Mouse (Mus musculus): ENCODE measurements at regions not wholly inside any gene's neighbourhood (a gene's known extent, or its start where the extent isn't known, plus 50 kb on each side); places are given as distances from the start of the nearest gene placed in this dataset.

- H3K36me3 ChIP-seq (ENCODE audit: control insufficient read depth, insufficient read depth, low read length), result no peaks in the 10 kb centered on the region
- H3K27me3 ChIP-seq (replicated peaks; ENCODE audit: control insufficient read depth, insufficient read depth, low read length), result no peaks in the 10 kb centered on the region
- H3K4me2 ChIP-seq (ENCODE audit: low read length), result no peak overlapping the region
- 86% methylated on average over 4 of the region's 4 CpGs for WGBS
- 0 out of 2 replicates have a peak, but pooled peaks cover 4% of the 10 kb centered on the region for H3K9me3 ChIP-seq (ENCODE audit: control insufficient read depth, low read length)
- no peak overlapping the region for H3K9ac ChIP-seq (ENCODE audit: low read length)
- no peak for DNase-seq (ENCODE audit: low spot score)
- H3K4me1 ChIP-seq (replicated peaks; ENCODE audit: control insufficient read depth, insufficient read depth, low read length), result no peaks in the 10 kb centered on the region
- no peak overlapping the region for H3K4me3 ChIP-seq (ENCODE audit: low read depth, low read length)
- no peak overlapping the region for H3K27ac ChIP-seq (ENCODE audit: low read depth)
- ATAC-seq (replicated peaks; ENCODE audit: low FRiP score, low TSS enrichment, low read depth), result no peak
Observed at GRCm38 (mm10) chr15:87102211-87102610, 441.9 kb upstream of the Fam19a5 start.

- Histone ChIP-seq H3K36me3 (ENCODE audit: control insufficient read depth, insufficient read depth, low read length) (no peaks in the 10 kb centered on the region), H3K27me3 (replicated peaks; ENCODE audit: control insufficient read depth, insufficient read depth, low read length) (no peaks in the 10 kb centered on the region), H3K9me3 (ENCODE audit: control insufficient read depth, low read length) (0 out of 2 replicates have a peak, but pooled peaks cover 4% of the 10 kb centered on the region), H3K9ac (ENCODE audit: low read length) (no peak overlapping the region), H3K4me1 (replicated peaks; ENCODE audit: control insufficient read depth, insufficient read depth, low read length) (no peaks in the 10 kb centered on the region), H3K4me2 (ENCODE audit: low read length) (no peak overlapping the region), H3K27ac (ENCODE audit: low read depth) (no peak overlapping the region), H3K4me3 (ENCODE audit: low read depth, low read length) (no peak overlapping the region)
- ATAC-seq (replicated peaks; ENCODE audit: low FRiP score, low TSS enrichment, low read depth) (no peak), DNase-seq (ENCODE audit: low spot score) (no peak)
- WGBS, result 88% methylated on average over 8 of the region's 8 CpGs
Observed at GRCm38 (mm10) chr15:87105951-87106350, 438.1 kb upstream of the Fam19a5 start.

- no peak overlapping the region for H3K27ac ChIP-seq (ENCODE audit: low read depth)
- H3K4me2 ChIP-seq (ENCODE audit: low read length), result no peak overlapping the region
- no peak overlapping the region for H3K9ac ChIP-seq (ENCODE audit: low read length)
- 0 out of 2 replicates have a peak, but pooled peaks cover 4% of the 10 kb centered on the region for H3K9me3 ChIP-seq (ENCODE audit: control insufficient read depth, low read length)
- DNase-seq (ENCODE audit: low spot score) (no peak), ATAC-seq (replicated peaks; ENCODE audit: low FRiP score, low TSS enrichment, low read depth) (no peak)
- no peaks in the 10 kb centered on the region for H3K27me3 ChIP-seq (replicated peaks; ENCODE audit: control insufficient read depth, insufficient read depth, low read length)
- WGBS, result 67% methylated on average over 4 of the region's 4 CpGs
- no peaks in the 10 kb centered on the region for H3K36me3 ChIP-seq (ENCODE audit: control insufficient read depth, insufficient read depth, low read length)
- H3K4me1 ChIP-seq (replicated peaks; ENCODE audit: control insufficient read depth, insufficient read depth, low read length), result no peaks in the 10 kb centered on the region
- no peak overlapping the region for H3K4me3 ChIP-seq (ENCODE audit: low read depth, low read length)
Observed at GRCm38 (mm10) chr15:87107701-87108100, 436.4 kb upstream of the Fam19a5 start.

- DNase-seq (ENCODE audit: low spot score), result no peak
- no peak overlapping the region for H3K4me3 ChIP-seq (ENCODE audit: low read depth, low read length)
- ATAC-seq (replicated peaks; ENCODE audit: low FRiP score, low TSS enrichment, low read depth), result no peak
- H3K4me1 ChIP-seq (replicated peaks; ENCODE audit: control insufficient read depth, insufficient read depth, low read length), result no peaks in the 10 kb centered on the region
- H3K27me3 ChIP-seq (replicated peaks; ENCODE audit: control insufficient read depth, insufficient read depth, low read length), result no peaks in the 10 kb centered on the region
- 0 out of 2 replicates have a peak, but pooled peaks cover 4% of the 10 kb centered on the region for H3K9me3 ChIP-seq (ENCODE audit: control insufficient read depth, low read length)
- no peak overlapping the region for H3K4me2 ChIP-seq (ENCODE audit: low read length)
- no peak overlapping the region for H3K27ac ChIP-seq (ENCODE audit: low read depth)
- 83% methylated on average over 7 of the region's 7 CpGs for WGBS
- H3K36me3 ChIP-seq (ENCODE audit: control insufficient read depth, insufficient read depth, low read length), result no peaks in the 10 kb centered on the region
- no peak overlapping the region for H3K9ac ChIP-seq (ENCODE audit: low read length)
Observed at GRCm38 (mm10) chr15:87108411-87108810, 435.7 kb upstream of the Fam19a5 start.

- DNase-seq (ENCODE audit: low spot score) (no peak), ATAC-seq (replicated peaks; ENCODE audit: low FRiP score, low TSS enrichment, low read depth) (no peak)
- WGBS, result 29% methylated on average over 4 of the region's 4 CpGs
Observed at GRCm38 (mm10) chr15:87122656-87123055, 421.4 kb upstream of the Fam19a5 start.

GRCm38 (mm10) chr15:87125427-87126148, 418.5 kb upstream of the Fam19a5 start:
- Histone ChIP-seq H3K9me3 (ENCODE audit: control insufficient read depth, low read length) (no peaks in the 10 kb centered on the region), H3K9ac (ENCODE audit: low read length) (no peak overlapping the region), H3K27me3 (replicated peaks; ENCODE audit: control insufficient read depth, insufficient read depth, low read length) (no peaks in the 10 kb centered on the region), H3K4me2 (ENCODE audit: low read length) (no peak overlapping the region), H3K36me3 (ENCODE audit: control insufficient read depth, insufficient read depth, low read length) (no peaks in the 10 kb centered on the region), H3K4me1 (replicated peaks; ENCODE audit: control insufficient read depth, insufficient read depth, low read length) (no peaks in the 10 kb centered on the region), H3K27ac (ENCODE audit: low read depth) (no peak overlapping the region), H3K4me3 (ENCODE audit: low read depth, low read length) (no peak overlapping the region)
- WGBS, result 44% methylated on average over 6 of the region's 6 CpGs
- DNase-seq (ENCODE audit: low spot score) (no peak), ATAC-seq (replicated peaks; ENCODE audit: low FRiP score, low TSS enrichment, low read depth) (no peak)

More at GRCm38 (mm10) chr15:87122656-87123055, 421.4 kb upstream of the Fam19a5 start:
- H3K4me3 ChIP-seq (ENCODE audit: low read depth, low read length), result no peak overlapping the region
- no peak overlapping the region for H3K9ac ChIP-seq (ENCODE audit: low read length)
- no peaks in the 10 kb centered on the region for H3K27me3 ChIP-seq (replicated peaks; ENCODE audit: control insufficient read depth, insufficient read depth, low read length)
- H3K36me3 ChIP-seq (ENCODE audit: control insufficient read depth, insufficient read depth, low read length), result no peaks in the 10 kb centered on the region
- no peak overlapping the region for H3K27ac ChIP-seq (ENCODE audit: low read depth)
- H3K4me1 ChIP-seq (replicated peaks; ENCODE audit: control insufficient read depth, insufficient read depth, low read length), result no peaks in the 10 kb centered on the region
- H3K9me3 ChIP-seq (ENCODE audit: control insufficient read depth, low read length), result no peaks in the 10 kb centered on the region
- H3K4me2 ChIP-seq (ENCODE audit: low read length), result no peak overlapping the region

- H3K36me3 ChIP-seq (ENCODE audit: control insufficient read depth, insufficient read depth, low read length), result no peaks in the 10 kb centered on the region
- no peak overlapping the region for H3K4me3 ChIP-seq (ENCODE audit: low read depth, low read length)
- no peak overlapping the region for H3K27ac ChIP-seq (ENCODE audit: low read depth)
- ATAC-seq (replicated peaks; ENCODE audit: low FRiP score, low TSS enrichment, low read depth), result no peak
- H3K4me1 ChIP-seq (replicated peaks; ENCODE audit: control insufficient read depth, insufficient read depth, low read length), result no peaks in the 10 kb centered on the region
- H3K27me3 ChIP-seq (replicated peaks; ENCODE audit: control insufficient read depth, insufficient read depth, low read length), result no peaks in the 10 kb centered on the region
- H3K9me3 ChIP-seq (ENCODE audit: control insufficient read depth, low read length), result no peaks in the 10 kb centered on the region
- no peak overlapping the region for H3K4me2 ChIP-seq (ENCODE audit: low read length)
- H3K9ac ChIP-seq (ENCODE audit: low read length), result no peak overlapping the region
- no peak for DNase-seq (ENCODE audit: low spot score)
Observed at GRCm38 (mm10) chr15:87138870-87139269, 405.2 kb upstream of the Fam19a5 start.

GRCm38 (mm10) chr15:87169136-87169535, 375.0 kb upstream of the Fam19a5 start:
- DNase-seq (ENCODE audit: low spot score), result no peak
- no peak for ATAC-seq (replicated peaks; ENCODE audit: low FRiP score, low TSS enrichment, low read depth)
- Histone ChIP-seq H3K4me2 (ENCODE audit: low read length) (no peak overlapping the region), H3K36me3 (ENCODE audit: control insufficient read depth, insufficient read depth, low read length) (no peaks in the 10 kb centered on the region), H3K27ac (ENCODE audit: low read depth) (no peak overlapping the region), H3K4me3 (ENCODE audit: low read depth, low read length) (no peak overlapping the region), H3K27me3 (replicated peaks; ENCODE audit: control insufficient read depth, insufficient read depth, low read length) (no peaks in the 10 kb centered on the region), H3K9me3 (ENCODE audit: control insufficient read depth, low read length) (no peaks in the 10 kb centered on the region), H3K9ac (ENCODE audit: low read length) (no peak overlapping the region), H3K4me1 (replicated peaks; ENCODE audit: control insufficient read depth, insufficient read depth, low read length) (no peaks in the 10 kb centered on the region)
- 67% methylated on average over 5 of the region's 5 CpGs for WGBS

GRCm38 (mm10) chr15:87170890-87171289, 373.2 kb upstream of the Fam19a5 start:
- H3K9ac ChIP-seq (ENCODE audit: low read length), result no peak overlapping the region
- no peak overlapping the region for H3K27ac ChIP-seq (ENCODE audit: low read depth)
- no peaks in the 10 kb centered on the region for H3K27me3 ChIP-seq (replicated peaks; ENCODE audit: control insufficient read depth, insufficient read depth, low read length)
- no peaks in the 10 kb centered on the region for H3K4me1 ChIP-seq (replicated peaks; ENCODE audit: control insufficient read depth, insufficient read depth, low read length)
- WGBS, result 53% methylated on average over 4 of the region's 4 CpGs
- no peak overlapping the region for H3K4me2 ChIP-seq (ENCODE audit: low read length)
- no peaks in the 10 kb centered on the region for H3K9me3 ChIP-seq (ENCODE audit: control insufficient read depth, low read length)
- H3K4me3 ChIP-seq (ENCODE audit: low read depth, low read length), result no peak overlapping the region
- no peaks in the 10 kb centered on the region for H3K36me3 ChIP-seq (ENCODE audit: control insufficient read depth, insufficient read depth, low read length)
- ATAC-seq (replicated peaks; ENCODE audit: low FRiP score, low TSS enrichment, low read depth), result no peak
- no peak for DNase-seq (ENCODE audit: low spot score)
